Mouse (Mus musculus) C2C12 (cell line): ENCODE measurements around the gene Rap2a. TPM values are rescaled to one million over a fixed set of nuclear protein-coding genes. Genes with fewer than 3 reads are reported as not detected.

Experiments
- H3K27me3 ChIP-seq: one replicate; pipeline ENCODE4 v1.6.1; 2011; ENCODE audit not compliant: control insufficient read depth, insufficient read depth, insufficient read length
- H3K36me3 ChIP-seq: one replicate; pipeline ENCODE4 v1.6.1; 2011; ENCODE audit not compliant: control insufficient read depth, insufficient read depth
- H3K4me3 ChIP-seq: one replicate; pipeline ENCODE4 v1.5.1; 2011; ENCODE audit warnings: mild to moderate bottlenecking, control low read depth; ENCODE audit not compliant: poor library complexity, insufficient read depth, severe bottlenecking
- H3K79me2 ChIP-seq: one replicate; pipeline ENCODE4 v1.6.1; 2011; ENCODE audit not compliant: control insufficient read depth, insufficient read depth
- H3K79me3 ChIP-seq: one replicate; pipeline ENCODE4 v1.6.1; 2011; ENCODE audit warnings: low read depth, control low read depth
- H3ac ChIP-seq: one replicate; pipeline ENCODE3; 2011; ENCODE audit warnings: low read depth; ENCODE audit not compliant: control insufficient read depth, insufficient read length
- CEBPB ChIP-seq: IDR thresholded peaks from one replicate; pipeline ENCODE4 v1.6.1; 2011; ENCODE audit warnings: low read depth, mild to moderate bottlenecking, control low read depth, moderate library complexity
- CTCF ChIP-seq: IDR thresholded peaks from one replicate; pipeline ENCODE4 v1.5.1; 2011; ENCODE audit not compliant: control insufficient read depth, insufficient read depth, insufficient read length
- FOSL1 ChIP-seq: IDR thresholded peaks from one replicate; pipeline ENCODE4 v1.8.0; 2011; ENCODE audit warnings: mild to moderate bottlenecking, low read length; ENCODE audit not compliant: poor library complexity, insufficient read depth, severe bottlenecking
- MAX ChIP-seq: IDR thresholded peaks from one replicate; pipeline ENCODE4 v1.6.1; 2011; ENCODE audit warnings: mild to moderate bottlenecking, control low read depth
- MYOD1 ChIP-seq: IDR thresholded peaks from one replicate; pipeline ENCODE4 v1.6.1; 2011; ENCODE audit warnings: low read depth; ENCODE audit not compliant: control insufficient read depth, insufficient read length
- MYOG ChIP-seq: IDR thresholded peaks from one replicate; pipeline ENCODE4 v1.6.1; 2011; ENCODE audit not compliant: control insufficient read depth, insufficient read length; ENCODE audit errors: extremely low read depth
- USF1 ChIP-seq: IDR thresholded peaks from one replicate; pipeline ENCODE4 v1.6.1; 2011; ENCODE audit warnings: low read depth, mild to moderate bottlenecking, control low read depth, moderate library complexity
- polyA plus RNA-seq: library from polyadenylated mRNA; unstranded; fragments of >200 nt; fragmentation: generic; extraction: Trizol; gene quantifications from one replicate; pipeline ENCODE4 v1.2.1, GENCODE M21; 2012; ENCODE audit warnings: missing spikeins

Rap2a gene
- polyA plus RNA-seq, 1 experiment: 11.8 TPM

DNA sequence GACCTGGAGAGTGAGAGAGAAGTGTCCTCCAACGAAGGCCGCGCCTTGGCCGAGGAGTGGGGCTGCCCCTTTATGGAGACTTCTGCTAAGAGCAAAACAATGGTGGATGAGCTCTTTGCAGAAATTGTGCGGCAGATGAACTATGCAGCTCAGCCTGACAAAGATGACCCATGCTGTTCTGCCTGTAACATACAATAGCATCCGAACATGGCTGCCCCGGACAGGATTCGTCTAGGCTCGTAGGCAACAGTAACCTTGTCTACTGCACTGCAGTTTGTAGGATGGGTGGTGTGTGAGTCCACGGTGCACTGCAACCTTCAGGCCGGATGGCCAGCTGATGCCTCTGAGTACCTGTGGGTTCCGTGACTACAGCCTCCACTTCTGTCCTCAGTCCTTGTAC lies 25.4 kb downstream of the Rap2a start:
- TF ChIP-seq MYOD1: no peak
- TF ChIP-seq USF1: no peak
- TF ChIP-seq FOSL1: no peak
- no peak for TF ChIP-seq MYOG
- no peak for TF ChIP-seq MAX
- TF ChIP-seq CEBPB: no peak
- TF ChIP-seq CTCF: no peak

DNA sequence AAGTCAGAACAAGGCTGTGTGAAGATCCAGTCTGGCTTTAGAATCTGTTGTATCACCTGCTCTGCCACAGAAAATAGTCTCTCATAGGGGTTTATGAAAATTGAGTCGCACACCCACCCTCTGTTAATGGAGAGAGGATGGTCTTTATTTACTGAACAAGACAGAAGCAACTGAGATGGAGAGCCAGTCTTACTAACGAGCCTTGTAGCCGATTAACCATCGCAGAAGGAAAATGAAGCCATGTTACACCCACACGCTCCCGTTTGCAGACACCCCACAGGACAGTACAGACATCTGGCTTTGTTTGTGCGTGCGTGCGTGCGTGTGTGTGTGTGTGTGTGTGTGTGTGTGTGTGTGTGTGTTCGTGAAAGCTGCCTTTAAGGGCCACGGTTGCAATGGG lies 26.2 kb downstream of the Rap2a start:
- Histone ChIP-seq H3K36me3 (peaks cover 24% of the 10 kb centered on the region), H3K79me2 (peaks cover 30% of the 10 kb centered on the region), H3K4me3 (no peak overlapping the region), H3K79me3 (peaks cover 18% of the 10 kb centered on the region), H3K27me3 (no peaks in the 10 kb centered on the region), H3ac (no peak overlapping the region)
- TF ChIP-seq USF1: no peak
- TF ChIP-seq MYOD1: no peak

More for the DNA sequence above, 25.4 kb downstream of the Rap2a start:
- Histone ChIP-seq H3K27me3 (no peaks in the 10 kb centered on the region), H3K36me3 (peaks cover 24% of the 10 kb centered on the region), H3K4me3 (no peak overlapping the region), H3K79me2 (peaks cover 38% of the 10 kb centered on the region), H3K79me3 (peaks cover 26% of the 10 kb centered on the region), H3ac (no peak overlapping the region)

DNA sequence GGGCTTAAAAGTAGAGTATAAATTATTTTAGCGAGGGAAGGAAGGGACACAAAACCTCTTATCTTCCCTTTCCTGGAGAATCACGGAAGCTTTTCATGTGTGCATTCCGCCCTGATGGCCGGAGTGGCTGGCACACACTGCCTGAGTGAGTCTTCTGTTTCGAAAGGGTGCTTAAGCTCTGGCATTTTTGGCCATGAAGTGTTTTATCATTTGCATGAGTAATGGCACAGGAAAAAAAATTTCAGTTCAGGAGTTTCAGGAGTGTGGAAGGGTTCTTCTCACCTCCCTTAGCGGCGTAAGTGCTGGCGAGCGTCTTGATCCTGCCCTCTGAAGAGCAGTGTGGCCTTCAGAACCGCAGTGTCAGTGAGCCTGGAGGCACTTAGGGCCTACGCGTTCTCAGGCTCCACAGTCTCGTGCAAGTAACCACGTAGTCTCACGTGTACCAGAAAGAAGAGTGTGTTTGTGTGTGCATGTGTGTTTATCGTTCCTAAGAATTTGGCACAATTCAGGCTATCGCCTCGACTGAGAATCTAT lies 26.8 kb downstream of the Rap2a start:
- H3K79me2 ChIP-seq: peaks cover 24% of the 10 kb centered on the region
- TF ChIP-seq MAX (no peak), USF1 (no peak), CTCF (no peak), MYOD1 (no peak), MYOG (no peak), FOSL1 (no peak), CEBPB (no peak)
- peaks cover 24% of the 10 kb centered on the region for H3K36me3 ChIP-seq

DNA sequence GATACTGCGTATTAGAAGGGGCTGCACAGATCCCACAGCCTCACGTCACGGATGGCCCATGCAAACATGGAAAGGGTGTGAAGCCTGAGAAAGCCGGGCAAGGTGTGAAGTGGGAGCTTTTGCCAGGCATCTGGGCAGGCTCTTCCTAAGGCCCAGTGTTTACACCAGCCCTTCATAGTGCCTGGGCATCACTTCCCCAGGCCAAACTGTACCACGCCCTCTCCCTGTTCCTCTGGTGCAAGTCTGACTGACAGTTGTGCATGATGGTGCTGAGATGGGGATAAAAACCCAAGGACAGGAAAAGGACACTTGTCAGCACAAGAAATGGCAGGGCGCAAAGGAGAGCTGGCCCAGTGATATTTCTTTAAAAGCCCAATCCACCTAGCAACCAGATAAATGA lies 27.7 kb downstream of the Rap2a start:
- Histone ChIP-seq H3K79me3 (peaks cover 5% of the 10 kb centered on the region), H3K4me3 (no peak overlapping the region), H3K27me3 (no peaks in the 10 kb centered on the region), H3K36me3 (peaks cover 24% of the 10 kb centered on the region), H3ac (no peak overlapping the region), H3K79me2 (peaks cover 15% of the 10 kb centered on the region)
- TF ChIP-seq CEBPB: no peak
- TF ChIP-seq MAX: no peak
- no peak for TF ChIP-seq USF1
- no peak for TF ChIP-seq MYOG
- TF ChIP-seq MYOD1: no peak
- TF ChIP-seq FOSL1: no peak
- no peak for TF ChIP-seq CTCF

More for the DNA sequence above, 26.8 kb downstream of the Rap2a start:
- H3K79me3 ChIP-seq: peaks cover 14% of the 10 kb centered on the region
- no peak overlapping the region for H3ac ChIP-seq
- no peaks in the 10 kb centered on the region for H3K27me3 ChIP-seq
- no peak overlapping the region for H3K4me3 ChIP-seq

DNA sequence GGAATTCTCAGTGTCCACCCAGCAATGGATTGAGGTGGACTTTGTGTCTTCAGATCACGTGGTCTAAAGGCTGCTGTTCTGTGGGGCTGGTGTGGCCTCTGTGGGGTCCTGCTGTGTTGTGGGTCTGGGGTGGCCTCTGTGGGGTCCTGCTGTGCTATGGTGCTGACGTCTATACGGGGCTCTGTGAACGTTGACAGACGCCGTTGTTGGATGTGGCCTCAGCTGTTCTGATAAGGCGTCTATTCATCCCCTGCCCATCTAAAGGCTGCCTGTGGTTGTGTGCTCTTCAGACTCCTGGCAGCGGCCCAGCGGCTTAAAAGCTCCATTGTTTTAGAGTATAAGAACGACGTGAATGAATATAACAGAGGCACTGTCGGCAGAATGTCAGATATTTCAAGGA lies 29.3 kb downstream of the Rap2a start:
- peaks cover 24% of the 10 kb centered on the region for H3K36me3 ChIP-seq
- TF ChIP-seq MYOG: no peak
- no peak for TF ChIP-seq MYOD1
- no peak for TF ChIP-seq CEBPB
- no peak for TF ChIP-seq MAX
- TF ChIP-seq USF1: no peak
- no peak for TF ChIP-seq CTCF
- no peak overlapping the region for H3K4me3 ChIP-seq
- no peaks in the 10 kb centered on the region for H3K79me3 ChIP-seq
- H3K79me2 ChIP-seq: no peaks in the 10 kb centered on the region
- H3ac ChIP-seq: no peak overlapping the region
- H3K27me3 ChIP-seq: no peaks in the 10 kb centered on the region

DNA sequence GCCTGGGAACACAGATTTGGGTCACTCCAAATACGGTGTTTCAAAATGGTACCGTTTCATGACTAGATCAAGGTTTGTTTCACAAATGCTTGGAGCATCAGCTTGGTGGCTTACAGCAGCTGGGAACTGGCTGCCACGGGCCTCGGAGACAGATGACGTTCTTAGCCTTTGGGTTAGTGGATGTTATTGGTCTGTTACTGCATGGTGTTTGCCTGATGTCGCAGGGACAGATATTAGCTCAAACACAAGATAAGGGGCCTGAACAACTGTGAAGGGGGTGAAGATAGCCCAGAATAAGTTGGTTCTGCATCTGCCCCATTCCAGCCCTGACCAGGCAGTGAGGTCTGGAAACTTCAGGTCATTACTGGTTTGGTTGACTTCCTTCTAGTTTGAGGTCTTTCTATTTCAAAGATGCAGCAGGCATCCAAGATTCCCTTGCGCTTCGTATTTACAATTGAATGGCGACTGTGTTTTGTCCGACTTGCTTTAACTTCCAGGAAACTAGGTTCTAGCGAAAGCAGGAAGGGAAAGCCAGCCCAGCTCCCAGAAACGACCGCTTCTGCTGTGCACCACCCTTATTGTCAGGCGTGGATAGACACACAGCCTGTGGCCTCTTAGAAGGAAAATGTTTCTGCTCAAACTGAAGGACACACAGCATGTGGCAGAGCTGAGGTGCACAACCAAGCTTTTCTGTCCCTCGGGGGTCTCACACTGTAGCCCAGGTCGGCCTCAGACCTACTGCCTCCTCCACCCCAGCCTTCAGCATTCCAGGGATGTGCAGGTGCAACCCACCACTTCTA lies 30.5 kb downstream of the Rap2a start:
- no peaks in the 10 kb centered on the region for H3K79me2 ChIP-seq
- no peaks in the 10 kb centered on the region for H3K79me3 ChIP-seq
- peaks cover 19% of the 10 kb centered on the region for H3K36me3 ChIP-seq
- H3ac ChIP-seq: no peak overlapping the region
- no peak for TF ChIP-seq CTCF
- no peak for TF ChIP-seq FOSL1
- TF ChIP-seq CEBPB: no peak
- TF ChIP-seq MYOD1: no peak
- no peak for TF ChIP-seq USF1
- TF ChIP-seq MYOG: no peak
- no peak for TF ChIP-seq MAX
- no peak overlapping the region for H3K4me3 ChIP-seq
- H3K27me3 ChIP-seq: no peaks in the 10 kb centered on the region
